Mouse (Mus musculus) midbrain, embryonic 15.5 days (tissue): Measurements from ENCODE around the gene Fgfr2. TPM values are rescaled to one million over a fixed set of nuclear protein-coding genes. Genes with fewer than 3 reads are reported as not detected.

ENCODE experiments used
- ATAC-seq: fragments of 200-750 bp; cut with Nextera tagmentation; replicated peaks from 2 replicates; pipeline ENCODE4 v1.8.0; 2017; ENCODE audit warnings: moderate TSS enrichment
- H3K27ac ChIP-seq: fragments of 300-500 bp; sonication (generic); 2 replicates; pipeline ENCODE4 v1.5.1; 2015; ENCODE audit warnings: mild to moderate bottlenecking, inconsistent platforms
- H3K27me3 ChIP-seq: fragments of 300-500 bp; sonication (generic); replicated peaks from 2 replicates; pipeline ENCODE4 v1.6.1; 2015; ENCODE audit warnings: inconsistent platforms
- H3K36me3 ChIP-seq: fragments of 300-500 bp; sonication (generic); replicated peaks from 2 replicates; pipeline ENCODE4 v1.6.1; 2015; ENCODE audit warnings: inconsistent platforms
- H3K4me1 ChIP-seq: fragments of 300-500 bp; sonication (generic); 2 replicates; pipeline ENCODE4 v1.6.1; 2015; ENCODE audit warnings: inconsistent platforms
- H3K4me2 ChIP-seq: fragments of 300-500 bp; sonication (generic); 2 replicates; pipeline ENCODE4 v1.6.1; 2015; ENCODE audit warnings: inconsistent platforms, mild to moderate bottlenecking, moderate library complexity
- H3K4me3 ChIP-seq: fragments of 300-500 bp; sonication (generic); 2 replicates; pipeline ENCODE4 v1.5.1; 2015; ENCODE audit warnings: mild to moderate bottlenecking, inconsistent platforms
- H3K9ac ChIP-seq: fragments of 300-500 bp; sonication (generic); 2 replicates; pipeline ENCODE4 v1.6.1; 2015; ENCODE audit warnings: mild to moderate bottlenecking, inconsistent platforms
- H3K9me3 ChIP-seq: fragments of 300-500 bp; sonication (generic); 2 replicates; pipeline ENCODE4 v1.6.1; 2016; ENCODE audit warnings: inconsistent platforms
- WGBS: fragments of 180-500 bp; shearing (Covaris S2); methylation state at CpG from one replicate; pipeline ENCODE4 v1.1.7; 2015; ENCODE audit warnings: mixed read lengths; 5-methylcytosine and 5-hydroxymethylcytosine counted together
- polyA plus RNA-seq: library from polyadenylated mRNA; unstranded; fragments of >200 nt; fragmentation: Nextera tagmentation; extraction: Ambion mirVana; gene quantifications from 2 replicates; pipeline ENCODE4 v1.2.1, GENCODE M21; 2015

Fgfr2 gene
- polyA plus RNA-seq, 1 experiment from 2014 or later = 23.3 TPM

DNA sequence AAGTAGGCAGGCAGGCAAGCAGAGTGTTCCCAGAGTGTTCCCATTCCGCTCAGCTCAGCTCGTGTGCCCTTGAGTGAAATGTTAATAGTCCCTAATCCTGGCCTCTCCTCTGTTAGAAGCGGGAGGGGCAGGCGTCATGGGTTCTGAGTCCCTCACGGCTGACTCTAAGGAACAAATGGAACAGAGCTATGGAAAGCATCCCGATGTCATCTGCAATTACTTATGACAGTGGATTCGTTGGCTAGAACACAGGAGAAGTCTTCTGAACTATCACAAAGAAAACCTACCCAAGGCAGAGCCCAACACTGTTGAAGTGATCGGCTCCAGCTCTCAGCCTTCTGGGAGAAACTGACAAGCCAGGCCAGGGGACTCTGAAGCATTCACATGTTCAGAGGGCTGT is 2819.7 kb downstream of the Fgfr2 start:
- Histone ChIP-seq H3K4me3 (no peak overlapping the region), H3K4me2 (no peak overlapping the region), H3K9me3 (no peaks in the 10 kb centered on the region), H3K9ac (no peak overlapping the region), H3K4me1 (no peaks in the 10 kb centered on the region), H3K27me3 (no peaks in the 10 kb centered on the region), H3K36me3 (no peaks in the 10 kb centered on the region), H3K27ac (no peak overlapping the region)
- no peak for ATAC-seq
- WGBS = 41% methylated on average over 8 of the region's 8 CpGs

DNA sequence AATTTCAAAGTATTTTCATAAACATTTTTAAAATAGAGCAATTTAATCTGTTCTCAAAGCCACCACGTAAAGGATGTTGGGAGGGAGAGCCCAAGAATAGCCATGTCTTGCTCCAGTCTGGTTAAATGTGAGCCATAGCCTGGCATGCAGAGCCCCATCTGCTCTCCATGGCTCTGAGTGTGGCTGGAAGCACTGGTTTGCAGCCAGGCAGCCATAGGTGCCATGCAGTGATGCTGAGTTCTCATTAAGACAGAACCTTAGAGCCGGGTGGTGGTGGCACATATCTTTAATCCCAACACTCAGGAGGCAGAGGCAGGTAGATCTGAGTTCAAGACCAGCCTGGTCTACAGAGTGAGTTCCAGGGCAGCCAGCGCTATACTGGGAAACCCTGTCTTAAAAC is 2822.5 kb downstream of the Fgfr2 start:
- Histone ChIP-seq H3K4me2 (no peak overlapping the region), H3K27me3 (no peaks in the 10 kb centered on the region), H3K4me1 (no peaks in the 10 kb centered on the region), H3K27ac (no peak overlapping the region), H3K9me3 (no peaks in the 10 kb centered on the region), H3K9ac (no peak overlapping the region), H3K4me3 (no peak overlapping the region), H3K36me3 (no peaks in the 10 kb centered on the region)
- 89% methylated on average over 3 of the region's 3 CpGs for WGBS
- no peak for ATAC-seq

DNA sequence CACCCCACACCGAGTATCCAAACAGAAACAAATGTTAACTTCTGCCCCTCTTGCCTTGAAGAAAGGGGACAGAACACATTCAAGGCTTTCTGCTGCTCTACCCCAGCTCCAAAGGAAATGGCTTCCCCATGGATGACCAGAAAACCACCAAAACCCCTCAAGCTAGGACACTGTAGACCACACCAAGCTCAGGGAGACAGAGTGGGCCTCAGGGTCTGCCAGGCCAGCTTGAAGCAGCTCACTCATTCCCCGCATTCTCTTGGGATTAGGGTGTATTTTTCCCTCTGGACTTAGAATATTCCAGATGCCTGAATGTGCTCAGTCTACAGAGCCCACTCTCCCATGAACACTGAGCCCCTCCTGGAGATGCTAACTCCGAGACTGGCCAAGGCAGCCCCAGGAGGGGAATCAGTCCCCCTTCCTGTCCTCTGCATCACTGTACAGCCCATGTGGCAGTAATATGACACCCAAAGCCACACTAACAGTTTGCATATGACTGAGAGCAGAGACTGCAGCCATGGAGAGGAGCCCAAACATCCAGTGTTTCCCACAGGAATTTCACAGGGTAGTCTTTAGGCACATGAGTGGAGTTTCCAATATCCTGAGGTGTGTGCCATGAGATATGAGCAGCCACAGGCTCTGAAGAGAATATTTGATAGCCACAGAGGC is 2824.1 kb downstream of the Fgfr2 start:
- H3K27me3 ChIP-seq = no peaks in the 10 kb centered on the region
- H3K9me3 ChIP-seq = no peaks in the 10 kb centered on the region
- 73% methylated on average over 3 of the region's 3 CpGs for whole genome bisulfite sequencing
- no peak overlapping the region for H3K27ac ChIP-seq
- H3K9ac ChIP-seq = no peak overlapping the region
- H3K4me2 ChIP-seq = no peak overlapping the region
- H3K36me3 ChIP-seq = no peaks in the 10 kb centered on the region
- no peak overlapping the region for H3K4me3 ChIP-seq
- no peaks in the 10 kb centered on the region for H3K4me1 ChIP-seq
- ATAC-seq = no peak

DNA sequence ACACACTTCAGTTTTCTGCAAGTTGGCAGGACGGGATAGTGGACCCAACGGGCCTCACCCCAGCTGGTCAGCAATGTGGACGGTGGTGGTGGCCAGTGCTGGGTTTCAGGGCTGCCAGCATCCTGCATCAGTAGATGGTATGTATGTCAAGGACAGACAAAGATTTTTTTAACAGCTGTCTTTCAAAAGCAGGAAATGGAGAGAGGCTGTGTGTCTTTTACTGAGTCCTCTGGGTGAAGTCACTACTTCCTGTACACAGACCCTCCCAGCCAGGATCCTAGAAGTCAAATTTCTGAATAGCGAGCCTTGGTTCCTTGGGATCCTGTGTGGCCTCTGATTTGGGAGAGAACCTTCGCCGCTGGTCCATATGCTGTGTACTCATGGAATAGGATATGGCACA is 2832.0 kb downstream of the Fgfr2 start:
- no peaks in the 10 kb centered on the region for H3K36me3 ChIP-seq
- no peak overlapping the region for H3K4me2 ChIP-seq
- no peak overlapping the region for H3K27ac ChIP-seq
- peaks cover 16% of the 10 kb centered on the region for H3K4me1 ChIP-seq
- H3K27me3 ChIP-seq = peaks cover 18% of the 10 kb centered on the region; the same call in 1 of the 2 replicates
- no peak for ATAC-seq
- H3K9ac ChIP-seq = no peak overlapping the region
- no peak overlapping the region for H3K4me3 ChIP-seq
- WGBS = 86% methylated on average over 6 of the region's 6 CpGs
- H3K9me3 ChIP-seq = no peaks in the 10 kb centered on the region

DNA sequence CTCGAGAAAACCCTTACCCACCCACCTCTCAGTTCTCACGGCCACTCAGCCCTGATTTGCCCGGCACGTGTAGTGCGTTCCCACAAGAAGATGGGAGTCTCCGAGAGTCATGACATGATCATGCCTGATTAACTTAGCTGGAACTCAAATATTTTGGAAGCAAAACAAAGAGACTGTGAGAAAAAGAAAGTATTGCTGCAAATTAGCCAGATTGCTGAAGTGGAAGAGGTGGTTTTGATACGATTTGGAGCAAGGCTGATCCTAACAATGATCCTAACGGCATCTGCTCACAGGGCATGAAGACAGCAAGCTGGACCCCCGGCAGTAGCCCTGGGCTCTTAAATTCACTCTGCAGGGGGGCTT is 2833.7 kb downstream of the Fgfr2 start:
- ATAC-seq = no peak
- H3K4me3 ChIP-seq = no peak overlapping the region
- 20% methylated on average over 9 of the region's 9 CpGs for WGBS
- peak overlapping the region; percentile 26 for H3K4me2 ChIP-seq
- peaks cover 18% of the 10 kb centered on the region; the same call in 1 of the 2 replicates for H3K27me3 ChIP-seq
- H3K36me3 ChIP-seq = no peaks in the 10 kb centered on the region
- no peaks in the 10 kb centered on the region for H3K9me3 ChIP-seq
- no peak overlapping the region for H3K9ac ChIP-seq
- H3K4me1 ChIP-seq = peaks cover 16% of the 10 kb centered on the region
- no peak overlapping the region for H3K27ac ChIP-seq

DNA sequence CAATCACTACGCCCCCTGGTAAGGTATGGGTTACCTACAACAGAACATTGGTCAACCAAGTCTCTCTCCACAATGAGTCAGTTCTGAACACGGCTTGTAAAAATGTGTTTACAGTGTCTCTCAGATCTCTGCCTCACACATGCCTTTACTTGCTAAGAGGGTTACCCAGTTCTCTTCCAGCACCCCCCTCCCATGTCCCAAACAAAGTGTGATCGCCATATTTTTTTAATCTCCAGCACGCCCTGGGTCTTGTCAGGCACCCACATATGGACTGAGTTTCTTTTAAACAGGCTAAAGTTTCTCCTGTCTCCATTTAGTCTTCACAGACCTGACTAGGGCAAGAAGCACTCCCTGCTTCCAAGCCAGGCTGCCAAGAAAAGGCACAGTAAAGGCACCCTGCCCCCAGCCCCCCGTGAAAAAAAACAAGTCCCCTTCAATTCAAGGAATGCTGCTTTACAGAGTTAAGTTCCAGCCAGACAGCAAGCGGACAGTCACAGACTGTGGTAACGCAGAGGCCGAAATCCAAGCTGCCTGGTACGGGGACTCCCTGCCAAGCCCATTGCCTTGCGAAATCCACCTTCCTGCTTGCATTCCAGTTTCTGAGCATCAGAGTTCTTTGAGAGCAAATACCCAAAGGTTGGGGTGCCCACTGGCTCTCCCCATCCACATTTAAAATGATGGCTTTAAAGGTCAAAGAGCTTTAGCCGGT is 2834.3 kb downstream of the Fgfr2 start:
- no peaks in the 10 kb centered on the region for H3K9me3 ChIP-seq
- peak overlapping the region; percentile 26 for H3K4me2 ChIP-seq
- H3K9ac ChIP-seq = no peak overlapping the region
- peaks cover 16% of the 10 kb centered on the region for H3K4me1 ChIP-seq
- H3K27me3 ChIP-seq = peaks cover 18% of the 10 kb centered on the region; the same call in 1 of the 2 replicates
- H3K4me3 ChIP-seq = no peak overlapping the region
- no peak for ATAC-seq
- H3K36me3 ChIP-seq = no peaks in the 10 kb centered on the region
- no peak overlapping the region for H3K27ac ChIP-seq
- WGBS = 49% methylated on average over 11 of the region's 11 CpGs

DNA sequence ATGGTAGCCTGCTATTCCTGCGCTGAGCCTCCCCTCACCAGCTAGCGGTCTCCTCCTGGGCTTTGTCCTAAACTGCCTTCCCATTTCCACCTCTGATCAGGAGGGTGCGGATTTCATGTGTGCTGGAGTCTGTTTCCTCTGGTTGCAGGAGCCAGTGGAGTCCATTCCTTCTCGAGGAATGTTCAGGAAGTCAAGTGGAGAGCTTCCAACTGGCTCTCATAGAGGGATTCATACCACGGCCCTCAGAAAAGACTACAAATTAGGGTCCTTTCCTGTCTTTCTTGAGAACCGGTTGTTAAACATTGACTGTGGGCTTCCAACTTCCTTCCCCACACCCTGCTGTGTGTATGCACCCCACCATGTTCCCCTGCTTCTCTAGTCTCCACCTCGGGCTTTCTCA is 2834.9 kb downstream of the Fgfr2 start:
- Histone ChIP-seq H3K27ac (no peak overlapping the region), H3K36me3 (no peaks in the 10 kb centered on the region), H3K9me3 (no peaks in the 10 kb centered on the region), H3K4me1 (peaks cover 16% of the 10 kb centered on the region), H3K9ac (no peak overlapping the region), H3K27me3 (peaks cover 18% of the 10 kb centered on the region; the same call in 1 of the 2 replicates), H3K4me2 (no peak overlapping the region), H3K4me3 (no peak overlapping the region)
- ATAC-seq = no peak
- 75% methylated on average over 7 of the region's 7 CpGs for WGBS

DNA sequence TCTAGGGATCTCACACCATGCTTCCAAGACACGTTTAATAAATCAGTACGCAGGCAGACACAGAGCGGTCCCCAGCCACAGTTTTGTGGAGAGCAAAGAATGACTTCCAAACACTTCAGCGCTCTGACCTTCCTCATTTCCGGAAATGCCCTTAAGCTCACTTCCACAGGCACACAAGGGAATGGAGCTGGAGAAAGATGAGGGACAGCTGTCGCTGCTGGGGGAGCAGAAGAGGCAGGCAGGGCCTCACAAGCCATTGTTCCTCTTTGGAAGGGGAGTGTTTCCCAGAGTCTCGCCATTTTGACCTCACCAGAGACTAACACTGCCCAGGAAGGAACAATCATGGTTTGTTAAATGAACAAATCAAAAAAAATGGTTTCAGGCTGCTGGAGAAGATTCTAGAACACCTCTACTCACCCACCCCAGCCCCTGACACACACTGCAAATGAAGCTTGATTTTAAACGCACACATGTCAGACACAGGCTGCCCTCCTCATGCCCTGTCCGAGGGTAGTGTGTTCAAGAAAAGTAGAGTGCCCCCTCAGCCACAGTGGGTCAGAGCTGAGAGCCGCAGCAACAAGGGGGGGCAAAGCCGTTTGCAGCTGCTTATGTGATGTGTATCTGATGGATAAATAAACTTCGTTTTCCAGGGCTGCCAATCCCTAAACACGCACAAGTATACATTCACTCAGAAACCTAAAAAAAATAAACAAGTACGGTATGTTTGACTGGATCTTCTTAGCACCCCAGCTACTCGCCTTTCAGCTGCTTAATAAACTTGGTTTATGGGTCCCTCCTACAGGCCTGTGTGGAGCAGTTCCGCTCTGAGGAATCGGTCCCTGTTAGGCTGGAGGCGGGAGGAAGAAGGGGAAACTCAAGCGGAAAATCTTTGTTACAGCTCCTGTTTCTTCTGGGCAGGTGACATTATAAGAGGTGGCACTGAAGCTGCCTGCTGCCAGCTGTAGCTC is 2844.1 kb downstream of the Fgfr2 start:
- 57% methylated on average over 19 of the region's 19 CpGs for WGBS
- Histone ChIP-seq H3K4me2 (no peak overlapping the region), H3K36me3 (no peaks in the 10 kb centered on the region), H3K9ac (no peak overlapping the region), H3K4me1 (peaks cover 5% of the 10 kb centered on the region; the same call in 1 of the 2 replicates), H3K27me3 (no peaks in the 10 kb centered on the region), H3K9me3 (no peaks in the 10 kb centered on the region), H3K27ac (no peak overlapping the region), H3K4me3 (no peak overlapping the region)
- ATAC-seq = no peak

DNA sequence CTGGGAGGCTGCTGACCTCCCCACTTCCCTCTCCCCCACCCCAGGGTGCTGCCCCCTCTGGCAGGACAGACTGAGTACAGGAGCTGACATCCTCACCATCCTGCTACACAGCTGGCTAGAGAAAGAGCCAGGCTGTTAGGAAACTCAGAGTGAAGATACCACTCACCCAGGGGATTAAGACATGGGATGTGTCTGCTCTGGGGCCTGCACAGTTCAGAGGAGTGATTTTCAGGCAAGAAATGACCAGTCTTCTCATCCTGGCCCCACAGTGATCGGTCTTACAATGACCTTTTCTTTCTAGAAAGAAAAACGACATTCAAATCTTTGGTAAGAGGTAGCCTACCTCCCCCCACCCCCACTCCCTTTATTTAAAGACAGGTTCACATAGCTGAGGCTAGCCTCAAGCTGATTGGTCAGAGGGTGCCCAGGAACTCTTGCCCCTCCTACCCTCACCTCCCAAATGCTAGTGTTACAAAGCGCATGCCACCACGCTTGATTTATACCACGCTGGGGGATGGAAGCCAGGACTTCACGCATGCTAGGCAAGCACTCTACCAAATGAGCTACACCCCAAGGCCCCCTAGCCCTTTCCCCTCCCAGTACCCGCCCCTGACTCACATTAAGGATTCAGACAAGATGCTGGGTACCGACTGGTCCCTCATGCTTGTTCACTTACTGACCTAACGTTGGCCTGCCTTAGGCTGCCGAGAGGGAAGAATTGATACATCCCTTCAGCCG is 2845.0 kb downstream of the Fgfr2 start:
- H3K4me2 ChIP-seq = no peak overlapping the region

DNA sequence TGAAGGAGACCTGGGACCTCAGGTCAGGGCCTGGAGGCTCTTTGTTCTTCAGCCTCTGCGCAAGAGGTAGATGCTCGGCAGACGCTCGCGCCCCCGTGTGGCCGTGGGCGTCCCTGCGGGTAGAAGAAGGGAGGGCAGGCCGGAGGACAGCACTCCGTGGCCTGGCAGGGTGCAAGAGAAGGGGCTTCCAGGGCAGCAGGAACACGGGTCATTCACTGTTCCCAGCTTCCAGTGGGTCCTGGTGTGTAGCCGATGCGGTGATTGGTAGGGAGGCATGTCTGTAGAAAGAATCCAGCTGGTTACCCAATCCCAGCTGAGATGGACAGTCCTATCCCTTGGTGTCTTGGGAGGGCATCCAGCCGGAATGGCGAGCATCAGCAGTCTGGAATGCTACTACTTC is 2849.9 kb downstream of the Fgfr2 start:
- Histone ChIP-seq H3K4me3 (no peak overlapping the region), H3K9ac (no peak overlapping the region), H3K36me3 (no peaks in the 10 kb centered on the region), H3K4me1 (peaks cover 12% of the 10 kb centered on the region; the same call in 1 of the 2 replicates), H3K9me3 (no peaks in the 10 kb centered on the region), H3K4me2 (no peak overlapping the region), H3K27ac (no peak overlapping the region), H3K27me3 (0 out of 2 replicates have a peak, but pooled peaks cover 12% of the 10 kb centered on the region)
- ATAC-seq = no peak
- WGBS = 14% methylated on average over 16 of the region's 16 CpGs

More for the DNA sequence above, 2845.0 kb downstream of the Fgfr2 start:
- H3K9me3 ChIP-seq = no peaks in the 10 kb centered on the region
- 0 out of 2 replicates have a peak, but pooled peaks cover 5% of the 10 kb centered on the region for H3K27me3 ChIP-seq
- H3K4me3 ChIP-seq = no peak overlapping the region
- H3K4me1 ChIP-seq = peaks cover 8% of the 10 kb centered on the region; the same call in 1 of the 2 replicates
- H3K36me3 ChIP-seq = no peaks in the 10 kb centered on the region
- WGBS = 51% methylated on average over 11 of the region's 11 CpGs
- ATAC-seq = no peak
- no peak overlapping the region for H3K9ac ChIP-seq
- H3K27ac ChIP-seq = no peak overlapping the region

DNA sequence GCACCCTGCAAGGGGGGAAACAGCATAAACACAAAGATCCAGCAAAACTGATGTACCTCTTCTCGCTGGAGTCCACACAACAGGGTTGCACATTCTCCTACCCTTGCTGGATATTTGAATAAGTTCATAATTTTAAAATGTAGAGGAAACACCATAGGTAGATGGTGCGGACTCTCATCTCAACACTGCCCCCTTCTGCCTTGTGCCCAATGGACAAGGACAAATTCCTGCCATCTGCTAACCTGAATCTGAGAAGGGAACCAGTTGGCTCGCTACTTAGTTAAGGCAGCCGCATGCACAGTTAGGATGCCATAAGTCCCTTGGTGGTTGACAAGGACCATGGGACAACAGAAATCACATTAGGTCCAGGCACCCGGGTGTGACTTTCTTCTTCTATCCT is 2852.3 kb downstream of the Fgfr2 start:
- Histone ChIP-seq H3K4me1 (peaks cover 18% of the 10 kb centered on the region), H3K9ac (no peak overlapping the region), H3K36me3 (no peaks in the 10 kb centered on the region), H3K27me3 (0 out of 2 replicates have a peak, but pooled peaks cover 12% of the 10 kb centered on the region), H3K4me3 (no peak overlapping the region), H3K9me3 (no peaks in the 10 kb centered on the region), H3K4me2 (no peak overlapping the region), H3K27ac (no peak overlapping the region)
- ATAC-seq = no peak
- WGBS = 86% methylated on average over 5 of the region's 5 CpGs
